Mouse (Mus musculus): ENCODE results near the gene Tnfrsf17. TPM values are rescaled to one million over a fixed set of nuclear protein-coding genes. Genes with fewer than 3 reads are reported as not detected.

Tnfrsf17 gene
- polyA plus RNA-seq, 1 experiment from 2014 or later = not detected

DNA sequence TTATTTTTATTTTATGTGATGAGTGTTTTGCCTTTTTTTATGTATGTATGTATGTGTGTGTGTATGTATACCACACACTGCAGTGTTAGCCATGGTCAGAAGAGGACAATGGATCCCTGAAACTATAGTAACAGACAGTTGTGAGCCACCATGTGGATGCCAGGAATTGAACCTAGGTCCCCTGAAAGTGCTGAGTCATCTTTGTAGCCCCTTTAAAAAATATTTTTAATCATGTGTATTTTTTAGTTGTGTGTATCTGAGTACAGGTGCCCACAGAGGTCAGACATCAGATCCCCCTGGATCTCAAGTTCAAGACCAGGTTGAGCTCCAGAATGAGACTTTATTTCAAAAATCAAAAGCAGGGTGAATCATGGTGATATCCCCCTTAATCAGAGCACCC lies 9.9 kb upstream of the Tnfrsf17 start:
- Histone ChIP-seq H3K4me1 (no peaks in the 10 kb centered on the region), H3K9ac (no peak overlapping the region), H3K4me3 (no peak overlapping the region), H3K9me3 (no peaks in the 10 kb centered on the region), H3K27me3 (replicated peaks) (no peaks in the 10 kb centered on the region), H3K4me2 (replicated peaks) (no peak overlapping the region), H3K27ac (no peak overlapping the region), H3K36me3 (no peaks in the 10 kb centered on the region)
- no peak for ATAC-seq (ENCODE audit: low FRiP score, low read depth)

DNA sequence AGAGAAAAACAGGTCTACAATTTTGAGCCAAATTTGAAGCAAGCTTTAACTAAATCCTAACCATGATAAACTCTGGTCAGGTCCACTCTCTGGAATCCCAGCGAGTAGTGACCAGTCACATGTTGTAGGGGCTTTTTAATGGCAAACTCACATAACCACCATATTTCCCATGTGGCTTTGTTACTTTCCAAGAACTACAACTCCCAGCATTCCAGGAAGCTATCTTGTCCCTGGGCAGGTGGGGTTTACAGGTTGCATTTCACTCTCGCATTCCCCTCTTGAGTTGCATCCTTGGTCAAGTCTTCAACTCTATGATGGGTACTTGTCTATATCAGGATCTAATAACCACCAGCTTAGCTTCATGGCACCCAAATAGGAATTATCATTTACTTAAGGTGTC lies 8.1 kb upstream of the Tnfrsf17 start:
- Histone ChIP-seq H3K4me2 (replicated peaks) (no peak overlapping the region), H3K27ac (no peak overlapping the region), H3K27me3 (replicated peaks) (no peaks in the 10 kb centered on the region), H3K9me3 (no peaks in the 10 kb centered on the region), H3K9ac (no peak overlapping the region), H3K36me3 (no peaks in the 10 kb centered on the region), H3K4me3 (no peak overlapping the region), H3K4me1 (no peaks in the 10 kb centered on the region)
- WGBS = 88% methylated on average over 2 of the region's 2 CpGs
- no peak for ATAC-seq (ENCODE audit: low FRiP score, low read depth)

DNA sequence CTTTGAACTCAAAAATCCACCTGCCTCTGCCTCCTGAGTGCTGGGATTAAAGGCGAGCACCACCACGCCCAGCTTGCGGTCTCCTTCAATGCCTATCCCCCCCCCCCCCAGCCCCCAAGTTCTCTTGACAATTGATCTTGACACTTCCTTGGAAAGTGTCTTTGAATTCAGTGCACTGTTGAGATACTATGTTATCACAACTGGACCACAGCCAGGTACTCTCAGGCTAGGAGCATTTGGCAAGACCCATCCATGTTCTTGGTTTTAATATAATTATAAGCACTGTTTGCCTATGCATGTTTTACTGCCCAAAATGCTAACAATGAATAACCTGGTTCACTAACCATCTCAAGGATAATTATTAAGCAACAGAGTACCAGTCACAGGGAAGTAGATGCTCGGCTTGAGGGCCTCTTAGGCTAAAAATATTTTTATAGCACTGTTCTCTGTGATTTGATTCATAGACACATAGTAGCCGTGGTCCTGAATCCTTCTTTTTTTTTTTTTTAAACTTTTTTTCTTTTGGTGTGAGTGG lies 2.2 kb downstream of the Tnfrsf17 start:
- Histone ChIP-seq H3K9me3 (no peaks in the 10 kb centered on the region), H3K4me3 (no peak overlapping the region), H3K27me3 (replicated peaks) (no peaks in the 10 kb centered on the region), H3K4me1 (no peaks in the 10 kb centered on the region), H3K36me3 (no peaks in the 10 kb centered on the region), H3K27ac (no peak overlapping the region), H3K4me2 (replicated peaks) (no peak overlapping the region), H3K9ac (no peak overlapping the region)
- no peak for ATAC-seq (ENCODE audit: low FRiP score, low read depth)
- WGBS = 91% methylated on average over 5 of the region's 5 CpGs

DNA sequence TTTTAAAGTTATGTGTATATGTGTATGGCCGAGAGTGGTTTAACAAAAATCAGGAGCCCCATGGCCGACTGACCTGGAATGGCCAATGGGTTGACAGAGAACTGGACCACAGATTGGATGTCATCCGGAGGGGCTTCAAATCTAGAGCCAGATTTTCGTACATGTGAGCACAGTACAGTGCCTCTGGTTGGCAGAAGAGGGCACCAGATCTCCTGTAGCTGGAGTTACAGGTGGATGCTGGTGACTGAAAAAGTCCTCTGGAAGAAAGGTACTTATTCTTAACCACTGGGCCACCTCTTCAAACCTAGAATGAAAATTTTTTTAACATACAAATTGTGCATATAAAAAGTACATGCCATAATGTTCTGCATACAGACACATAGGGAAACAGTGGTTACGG lies 3.1 kb downstream of the Tnfrsf17 start:
- H3K4me1 ChIP-seq = no peaks in the 10 kb centered on the region
- WGBS = 74% methylated on average over 5 of the region's 5 CpGs
- H3K27me3 ChIP-seq (replicated peaks) = no peaks in the 10 kb centered on the region
- H3K9me3 ChIP-seq = no peaks in the 10 kb centered on the region
- no peaks in the 10 kb centered on the region for H3K36me3 ChIP-seq
- ATAC-seq (ENCODE audit: low FRiP score, low read depth) = no peak
- H3K27ac ChIP-seq = no peak overlapping the region
- H3K4me3 ChIP-seq = no peak overlapping the region
- H3K9ac ChIP-seq = no peak overlapping the region
- no peak overlapping the region for H3K4me2 ChIP-seq (replicated peaks)

DNA sequence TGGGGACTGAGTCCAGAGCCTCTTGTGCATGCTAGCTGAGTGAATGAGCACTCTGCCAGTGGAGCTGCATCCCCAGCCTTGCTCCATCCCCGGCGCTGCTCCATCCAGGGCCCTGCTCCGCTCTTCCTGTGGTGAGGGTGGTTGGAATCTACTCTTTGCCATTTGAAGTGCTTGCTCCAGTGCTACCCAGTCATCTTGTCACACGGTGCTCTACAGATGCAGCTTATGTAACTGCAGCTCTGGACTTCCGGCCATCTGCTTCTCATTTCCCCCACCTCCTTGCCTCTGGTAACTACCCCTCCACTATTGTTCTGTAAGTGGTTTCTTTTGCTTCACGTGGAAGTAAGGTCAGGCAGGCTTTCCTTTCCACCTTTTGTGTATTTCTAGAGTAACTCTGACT lies 3.7 kb downstream of the Tnfrsf17 start:
- Histone ChIP-seq H3K9ac (no peak overlapping the region), H3K4me3 (no peak overlapping the region), H3K27me3 (replicated peaks) (no peaks in the 10 kb centered on the region), H3K27ac (no peak overlapping the region), H3K4me2 (replicated peaks) (no peak overlapping the region), H3K4me1 (no peaks in the 10 kb centered on the region), H3K9me3 (no peaks in the 10 kb centered on the region), H3K36me3 (no peaks in the 10 kb centered on the region)
- WGBS = 72% methylated on average over 6 of the region's 6 CpGs
- no peak for ATAC-seq (ENCODE audit: low FRiP score, low read depth)

DNA sequence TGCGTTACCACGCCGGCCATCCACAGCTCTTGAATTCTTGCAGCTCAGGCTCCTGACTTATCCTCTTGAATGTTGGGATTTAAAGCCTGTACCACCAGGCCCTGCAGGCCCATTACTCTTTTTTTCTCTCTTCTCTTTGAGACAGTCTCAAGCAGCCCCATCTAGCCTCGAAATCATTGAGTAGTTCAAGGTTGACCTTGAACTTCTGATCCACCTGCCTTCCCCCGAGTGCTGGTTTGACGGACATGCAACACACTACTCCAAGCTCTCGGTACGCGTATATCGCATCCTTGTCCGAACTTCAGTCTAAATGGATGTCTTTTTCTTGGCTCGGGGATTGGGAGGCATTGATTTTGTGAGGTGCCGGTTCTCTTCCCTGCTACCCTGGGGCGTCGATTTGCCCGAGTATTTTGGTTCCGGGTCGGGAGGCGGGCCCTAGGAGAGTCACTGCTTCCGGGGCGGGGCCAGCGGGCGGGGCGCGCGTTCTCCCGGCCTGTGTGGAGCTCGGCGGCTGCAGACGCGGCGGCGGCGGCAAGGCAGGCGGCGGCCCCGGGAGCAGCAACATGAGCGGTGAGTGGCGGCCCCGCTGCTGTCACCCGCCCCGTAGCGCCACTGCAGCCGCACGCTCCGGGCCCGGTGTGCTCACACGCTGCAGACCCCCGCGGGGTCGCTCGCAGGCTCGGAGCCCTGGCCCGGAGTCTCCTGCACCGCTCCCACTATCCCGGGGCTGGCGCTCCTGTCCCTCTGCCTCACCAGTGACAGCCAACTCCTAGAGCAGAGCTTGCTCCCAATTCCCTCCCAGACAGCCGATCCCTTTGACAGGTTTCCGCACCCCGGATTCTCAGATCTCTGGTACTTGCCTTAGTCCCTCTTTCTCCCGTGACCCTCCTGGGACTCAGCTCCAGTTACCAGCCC lies 9.1 kb downstream of the Tnfrsf17 start, which contains the start of gene Snx29:
TSS of gene Snx29 (plus strand) at position 500 of the 915 bp plus-strand sequence.
- Histone ChIP-seq H3K9ac (peak within 1 kb of the TSS; percentile 79), H3K4me2 (replicated peaks) (peak within 1 kb of the TSS; percentile 77), H3K4me3 (peak within 1 kb of the TSS; percentile 86), H3K9me3 (no peaks in the 10 kb centered on the region), H3K36me3 (no peaks in the 10 kb centered on the region), H3K27me3 (replicated peaks) (no peaks in the 10 kb centered on the region), H3K27ac (peak within 1 kb of the TSS; percentile 76), H3K4me1 (peaks cover 9% of the 10 kb centered on the region; the same call in 1 of the 2 replicates)
- ATAC-seq (ENCODE audit: low FRiP score, low read depth) = peak; percentile 98
- WGBS = 4% methylated on average over 61 of the region's 61 CpGs

DNA sequence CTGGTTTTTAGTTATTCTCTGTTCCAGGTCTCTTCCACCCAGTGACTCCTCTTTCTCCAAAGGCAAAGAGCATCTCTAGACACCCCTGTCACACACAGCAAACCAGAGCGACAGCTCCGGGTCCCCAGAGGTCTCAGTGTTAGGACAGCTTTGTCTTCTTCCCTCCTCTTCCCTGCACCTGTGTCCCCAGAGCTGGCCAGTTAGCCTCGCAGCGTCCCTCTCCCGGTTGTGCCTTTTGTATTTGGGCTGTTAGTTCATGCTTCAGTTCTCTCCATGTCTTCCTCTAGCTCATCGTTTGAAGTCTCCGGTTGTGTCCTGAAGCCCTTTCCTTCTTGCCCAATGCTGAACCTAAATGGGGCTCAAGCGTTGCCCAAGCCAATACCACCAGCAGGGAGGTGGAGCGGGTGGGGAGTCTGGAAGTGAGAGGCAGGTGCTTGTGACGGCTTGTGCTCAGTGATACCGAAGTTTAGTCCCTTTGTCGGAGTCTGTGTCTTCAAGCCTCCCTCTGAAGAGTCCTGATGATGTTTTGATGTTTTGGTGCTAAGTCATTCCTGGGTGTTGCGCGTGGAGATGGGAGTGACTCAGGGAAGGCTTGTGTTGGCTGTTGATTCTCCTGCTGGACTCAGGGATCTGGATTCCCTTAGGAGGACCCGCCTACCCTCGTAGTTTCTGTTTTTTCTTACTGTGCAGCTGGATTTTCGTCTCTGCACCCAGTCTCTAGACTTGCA lies 9.9 kb downstream of the Tnfrsf17 start:
- WGBS = 8% methylated on average over 17 of the region's 17 CpGs
- peak overlapping the region; percentile 79 for H3K9ac ChIP-seq
- peak overlapping the region; percentile 76 for H3K27ac ChIP-seq
- no peaks in the 10 kb centered on the region for H3K36me3 ChIP-seq
- no peaks in the 10 kb centered on the region for H3K27me3 ChIP-seq (replicated peaks)
- H3K4me1 ChIP-seq = peaks cover 9% of the 10 kb centered on the region; the same call in 1 of the 2 replicates
- ATAC-seq (ENCODE audit: low FRiP score, low read depth) = peak; percentile 67
- peak overlapping the region; percentile 77 for H3K4me2 ChIP-seq (replicated peaks)
- no peaks in the 10 kb centered on the region for H3K9me3 ChIP-seq
- peak overlapping the region; percentile 86 for H3K4me3 ChIP-seq

DNA sequence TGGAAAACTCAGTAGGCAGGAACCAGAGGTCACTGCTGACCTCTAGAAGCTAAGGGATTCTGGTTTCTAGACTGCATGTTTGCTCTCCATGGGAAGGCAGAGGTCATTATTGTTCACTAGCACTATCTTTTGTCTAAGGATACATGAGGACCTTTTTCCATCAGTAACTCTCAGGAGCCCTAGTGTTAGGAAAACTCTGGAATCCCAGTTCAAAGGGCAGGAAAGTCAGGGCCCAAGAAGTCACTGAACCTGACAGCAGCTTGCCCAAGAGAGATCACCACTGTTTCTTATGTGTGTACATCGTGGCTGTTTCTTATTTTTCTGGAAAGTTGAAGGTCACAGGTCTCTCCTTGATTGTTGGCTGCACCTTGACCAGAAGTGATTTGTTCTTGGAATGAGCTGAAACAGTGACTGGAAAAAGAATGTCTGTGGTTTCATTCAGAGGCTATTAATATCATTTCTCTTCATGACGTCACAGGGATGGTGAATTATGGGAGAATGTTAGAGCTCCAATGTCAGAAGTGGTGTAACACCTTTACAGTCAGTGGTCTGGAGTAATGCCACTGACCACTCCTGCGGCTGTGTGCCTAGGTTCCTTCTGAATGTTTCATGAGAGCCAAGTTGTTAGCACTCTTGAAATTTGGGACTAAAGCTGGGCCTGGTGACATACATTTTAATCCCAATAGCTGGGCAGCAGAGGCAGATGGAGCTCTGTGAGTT lies 16.6 kb downstream of the Tnfrsf17 start:
- H3K27ac ChIP-seq = no peak overlapping the region

DNA sequence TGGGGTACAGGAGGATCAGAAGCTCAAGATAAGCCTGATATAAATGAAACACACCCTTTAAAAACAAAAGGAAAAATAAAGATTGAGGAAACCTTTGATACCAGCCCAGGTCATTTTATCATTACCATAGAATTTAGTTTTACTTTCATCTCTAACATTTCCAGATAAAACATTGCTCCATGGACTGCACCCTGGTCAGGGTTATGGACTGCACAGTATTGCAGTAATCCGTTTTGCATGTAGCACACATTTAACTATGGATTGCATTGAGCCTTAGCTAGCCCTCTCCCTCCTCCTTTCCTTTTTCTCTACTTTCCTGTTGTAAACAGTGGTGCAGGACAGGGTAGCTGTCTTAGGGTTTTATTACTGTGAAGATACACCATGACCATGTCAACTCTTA lies 17.4 kb downstream of the Tnfrsf17 start:
- Histone ChIP-seq H3K4me2 (replicated peaks) (no peak overlapping the region), H3K4me1 (no peaks in the 10 kb centered on the region), H3K4me3 (no peak overlapping the region), H3K27ac (no peak overlapping the region), H3K36me3 (no peaks in the 10 kb centered on the region), H3K9ac (no peak overlapping the region), H3K27me3 (replicated peaks) (no peaks in the 10 kb centered on the region), H3K9me3 (no peaks in the 10 kb centered on the region)
- WGBS = 92% methylated on average over 1 of the region's 1 CpGs
- ATAC-seq (ENCODE audit: low FRiP score, low read depth) = no peak

More for the DNA sequence above, 16.6 kb downstream of the Tnfrsf17 start:
- Histone ChIP-seq H3K4me3 (no peak overlapping the region), H3K4me2 (replicated peaks) (no peak overlapping the region), H3K9me3 (no peaks in the 10 kb centered on the region), H3K4me1 (no peaks in the 10 kb centered on the region), H3K9ac (no peak overlapping the region), H3K36me3 (no peaks in the 10 kb centered on the region), H3K27me3 (replicated peaks) (no peaks in the 10 kb centered on the region)
- WGBS = 84% methylated on average over 3 of the region's 3 CpGs
- ATAC-seq (ENCODE audit: low FRiP score, low read depth) = no peak

DNA sequence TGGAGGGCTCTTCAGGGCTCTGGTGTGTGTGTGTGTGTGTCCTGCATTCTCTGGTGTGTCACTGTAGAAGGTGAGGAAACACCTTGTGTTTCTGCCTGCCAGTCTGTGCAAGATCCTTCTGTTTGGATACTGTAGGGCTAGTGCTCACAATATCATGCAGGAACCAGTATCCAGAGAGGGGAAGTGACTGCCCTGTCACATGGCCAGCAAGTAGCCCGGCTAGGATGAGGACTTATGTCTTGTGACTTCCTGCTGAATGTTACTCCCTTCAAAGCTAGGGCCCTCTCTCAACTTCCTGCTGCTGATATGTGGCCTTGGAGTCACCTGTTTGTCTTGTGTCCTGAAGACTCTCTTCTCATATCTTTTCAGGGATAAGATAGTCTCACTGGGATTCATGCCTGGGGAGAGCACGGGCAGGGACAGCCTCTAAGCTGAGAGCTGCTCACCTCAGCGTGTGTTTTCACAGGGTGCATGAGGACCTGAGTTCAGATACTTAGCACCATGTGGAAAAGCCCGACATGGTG lies 29.7 kb downstream of the Tnfrsf17 start:
- 85% methylated on average over 4 of the region's 4 CpGs for WGBS
- H3K4me1 ChIP-seq = no peaks in the 10 kb centered on the region
- no peaks in the 10 kb centered on the region for H3K27me3 ChIP-seq (replicated peaks)
- no peak for ATAC-seq (ENCODE audit: low FRiP score, low read depth)
- no peak overlapping the region for H3K27ac ChIP-seq
- H3K4me2 ChIP-seq (replicated peaks) = no peak overlapping the region
- H3K9ac ChIP-seq = no peak overlapping the region
- H3K9me3 ChIP-seq = no peaks in the 10 kb centered on the region
- H3K4me3 ChIP-seq = no peak overlapping the region
- H3K36me3 ChIP-seq = no peaks in the 10 kb centered on the region

DNA sequence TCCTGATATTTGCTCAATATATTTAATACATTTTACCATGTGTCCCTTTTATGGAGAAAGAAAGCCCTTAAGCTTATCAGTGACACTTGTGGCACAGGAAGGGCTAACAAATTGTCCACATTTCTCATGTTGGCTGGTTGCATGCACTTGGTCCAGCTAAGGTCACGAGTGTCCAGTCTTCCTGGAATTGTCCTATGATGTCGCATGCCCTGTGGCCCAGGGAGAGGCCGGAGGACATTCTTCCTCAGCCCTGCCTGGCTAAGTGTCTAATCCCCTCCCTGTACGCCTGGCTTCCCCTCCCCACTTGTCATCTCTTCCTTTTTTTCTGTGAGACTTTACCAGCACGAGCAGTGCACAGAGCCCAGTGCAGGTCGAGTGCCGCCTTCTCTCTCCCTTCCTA lies 38.3 kb downstream of the Tnfrsf17 start:
- Histone ChIP-seq H3K4me3 (no peak overlapping the region), H3K4me2 (replicated peaks) (no peak overlapping the region), H3K9ac (no peak overlapping the region), H3K27ac (no peak overlapping the region), H3K27me3 (replicated peaks) (no peaks in the 10 kb centered on the region), H3K4me1 (no peaks in the 10 kb centered on the region), H3K9me3 (no peaks in the 10 kb centered on the region), H3K36me3 (peaks cover 8% of the 10 kb centered on the region; the same call in 1 of the 2 replicates)
- no peak for ATAC-seq (ENCODE audit: low FRiP score, low read depth)
- WGBS = 87% methylated on average over 7 of the region's 7 CpGs

DNA sequence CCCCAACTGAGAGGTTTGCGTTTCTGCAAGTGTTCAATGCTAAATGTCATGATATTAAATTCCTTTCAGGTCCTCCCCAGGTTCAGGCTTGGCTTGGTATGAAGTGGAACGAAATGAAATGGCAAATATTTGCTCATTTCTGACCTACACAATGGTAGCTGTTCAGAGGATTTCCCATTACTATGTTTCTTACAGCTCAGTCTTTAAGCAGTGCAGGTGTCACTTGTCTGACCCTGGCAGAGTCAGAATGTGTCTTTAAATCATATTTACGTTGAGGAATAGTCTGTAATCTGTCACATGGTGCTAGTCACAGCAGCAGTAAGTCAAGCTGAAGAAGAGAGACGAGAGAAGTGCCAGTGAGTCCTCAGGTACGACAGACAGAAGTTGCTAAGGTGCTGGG lies 45.6 kb downstream of the Tnfrsf17 start:
- Histone ChIP-seq H3K9ac (no peak overlapping the region), H3K27me3 (replicated peaks) (no peaks in the 10 kb centered on the region), H3K4me1 (no peaks in the 10 kb centered on the region), H3K36me3 (no peaks in the 10 kb centered on the region), H3K9me3 (no peaks in the 10 kb centered on the region), H3K27ac (no peak overlapping the region), H3K4me2 (replicated peaks) (no peak overlapping the region), H3K4me3 (no peak overlapping the region)
- 83% methylated on average over 5 of the region's 5 CpGs for WGBS
- ATAC-seq (ENCODE audit: low FRiP score, low read depth) = no peak
